Mouse (Mus musculus): ENCODE measurements around the gene Ces4a.

The Ces4a gene

GRCm38 (mm10) chr8:105170041-105170380 is 38.4 kb downstream of the Ces4a start:
- 6% methylated on average over 5 of the region's 5 CpGs for WGBS

DNA sequence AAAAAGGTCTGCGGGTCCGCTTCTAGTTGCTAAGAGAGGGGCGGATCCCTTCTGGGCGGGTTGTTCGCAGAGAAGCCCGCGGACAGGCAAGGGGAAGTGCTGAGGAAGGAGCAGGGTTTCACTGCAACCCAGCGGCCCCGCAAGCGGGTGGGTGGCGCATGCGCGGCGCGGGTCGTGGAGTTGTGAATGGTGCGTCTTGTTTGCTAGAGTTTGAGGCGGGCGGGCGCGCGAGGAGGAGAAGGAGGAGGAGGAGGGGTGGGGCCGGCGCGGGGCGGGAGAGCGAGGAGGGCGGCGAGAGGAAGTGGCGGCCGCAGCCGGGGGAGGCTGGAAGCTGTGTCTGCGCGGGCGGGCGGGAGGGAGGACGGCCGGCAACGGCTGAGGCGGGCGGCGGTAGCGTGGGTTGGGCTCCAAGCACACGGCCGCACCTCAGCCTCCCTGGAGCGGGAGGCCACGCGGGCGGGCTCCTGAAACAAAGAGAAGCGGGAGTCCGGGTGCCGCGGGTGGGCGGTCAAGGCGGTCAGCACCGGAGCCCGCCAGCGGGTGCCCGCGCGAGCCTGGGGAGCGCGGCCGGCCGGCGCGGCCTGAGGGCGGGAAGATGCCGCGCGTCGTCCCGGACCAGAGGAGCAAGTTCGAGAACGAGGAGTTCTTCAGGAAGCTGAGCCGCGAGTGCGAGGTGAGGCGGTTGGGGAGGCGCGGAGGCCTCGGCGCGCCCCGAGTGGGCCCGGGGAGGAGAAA is 38.9 kb downstream of the Ces4a start, which contains the start of gene Cbfb:
TSS of gene Cbfb (plus strand) at position 294 of the 735 bp plus-strand sequence.
- under 1% methylated on average over 83 of the region's 86 CpGs for WGBS

DNA sequence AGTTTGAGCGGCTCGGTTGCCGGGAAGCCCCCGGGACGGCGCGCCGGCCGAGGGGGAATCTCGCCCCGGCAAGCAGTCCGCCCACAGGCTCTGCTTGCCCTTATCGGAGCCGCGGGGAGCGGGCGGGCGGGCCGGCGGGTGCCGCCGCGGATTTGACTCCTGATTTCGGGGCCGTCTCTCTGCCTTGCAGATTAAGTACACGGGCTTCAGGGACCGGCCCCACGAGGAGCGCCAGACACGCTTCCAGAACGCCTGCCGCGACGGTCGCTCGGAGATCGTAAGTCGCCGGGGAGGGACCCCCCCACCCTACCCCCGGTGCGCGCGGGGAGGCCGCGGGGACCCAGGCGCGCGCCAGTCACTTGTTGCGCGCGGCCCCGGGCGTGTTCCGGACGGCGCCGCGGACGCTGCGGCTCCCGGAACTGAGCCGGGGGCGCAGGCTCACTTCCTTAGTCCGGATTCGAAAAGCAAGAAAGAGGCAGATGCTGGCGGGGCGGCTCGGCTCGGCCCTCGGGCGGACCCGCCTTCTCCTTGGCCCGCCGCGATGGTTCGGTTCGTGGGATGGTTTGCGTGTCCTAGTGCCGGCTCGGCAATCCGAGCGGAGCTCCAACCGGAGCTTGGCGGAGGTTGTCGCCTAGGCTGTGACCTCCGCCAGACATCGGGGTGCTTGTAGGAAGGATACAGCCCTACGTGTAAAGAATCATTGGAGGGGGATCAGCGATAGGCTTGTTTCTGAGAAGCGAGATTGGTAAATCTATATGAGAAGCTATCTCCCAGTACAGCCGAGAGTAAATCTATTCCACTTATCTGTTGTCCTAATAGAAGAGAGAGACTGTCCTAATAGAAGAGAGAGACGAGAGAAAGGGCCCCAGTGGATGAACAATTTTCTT is 39.8 kb downstream of the Ces4a start:
- WGBS = under 1% methylated on average over 92 of the region's 92 CpGs

- 12% methylated on average over 6 of the region's 6 CpGs for WGBS
These were observed 40.4 kb downstream of the Ces4a start for GRCm38 (mm10) chr8:105172003-105172362.

- WGBS = 98% methylated on average over 3 of the region's 3 CpGs
These were observed 43.7 kb downstream of the Ces4a start for GRCm38 (mm10) chr8:105175287-105175686.

DNA sequence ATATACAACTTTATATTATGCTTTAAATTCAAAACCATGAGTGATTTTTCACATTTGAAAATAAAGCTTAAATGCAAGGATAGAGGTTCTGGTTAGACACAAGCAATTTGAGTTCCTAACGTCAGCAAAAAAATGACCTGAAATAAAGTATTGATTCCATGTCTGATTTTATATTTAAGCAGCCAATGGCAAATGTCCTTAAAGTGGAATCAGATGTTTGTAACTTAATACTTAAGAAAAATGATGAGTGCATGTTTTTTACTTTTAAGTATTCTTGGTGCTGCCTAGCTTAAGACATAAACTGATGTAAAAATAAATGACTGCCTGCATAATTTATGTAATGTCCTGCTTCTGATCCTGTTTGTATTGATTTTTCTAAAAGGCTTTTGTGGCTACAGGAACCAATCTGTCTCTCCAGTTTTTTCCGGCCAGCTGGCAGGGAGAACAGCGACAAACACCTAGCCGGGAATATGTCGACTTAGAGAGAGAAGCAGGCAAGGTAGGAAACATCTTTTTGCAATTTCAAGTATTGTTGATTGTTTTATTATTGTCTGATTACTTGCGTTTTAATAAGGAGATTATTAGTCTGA is 46.7 kb downstream of the Ces4a start:
- WGBS = 80% methylated on average over 6 of the region's 6 CpGs

DNA sequence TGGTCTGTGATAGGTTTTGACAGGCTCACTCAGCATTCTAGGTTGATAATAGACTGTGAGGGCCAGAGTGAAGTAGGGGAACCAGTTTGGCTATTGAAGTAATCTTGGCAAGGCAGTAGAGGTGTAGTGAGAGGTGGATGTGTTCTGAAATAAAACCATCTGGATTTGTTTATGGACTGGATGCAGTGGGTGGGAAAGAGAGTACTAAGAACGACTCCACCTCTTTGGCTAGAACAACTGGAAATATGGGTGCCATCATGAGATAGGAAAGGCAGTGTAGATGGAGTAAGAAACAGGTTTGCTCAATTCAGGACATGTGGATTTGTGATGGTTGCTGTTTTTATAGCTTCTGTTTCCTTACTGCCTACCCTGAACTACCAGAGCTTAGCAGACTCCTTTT is 50.6 kb downstream of the Ces4a start:
- WGBS = 57% methylated on average over 1 of the region's 1 CpGs

- 62% methylated on average over 1 of the region's 1 CpGs for WGBS
These were observed 54.9 kb downstream of the Ces4a start for GRCm38 (mm10) chr8:105186467-105187005.

DNA sequence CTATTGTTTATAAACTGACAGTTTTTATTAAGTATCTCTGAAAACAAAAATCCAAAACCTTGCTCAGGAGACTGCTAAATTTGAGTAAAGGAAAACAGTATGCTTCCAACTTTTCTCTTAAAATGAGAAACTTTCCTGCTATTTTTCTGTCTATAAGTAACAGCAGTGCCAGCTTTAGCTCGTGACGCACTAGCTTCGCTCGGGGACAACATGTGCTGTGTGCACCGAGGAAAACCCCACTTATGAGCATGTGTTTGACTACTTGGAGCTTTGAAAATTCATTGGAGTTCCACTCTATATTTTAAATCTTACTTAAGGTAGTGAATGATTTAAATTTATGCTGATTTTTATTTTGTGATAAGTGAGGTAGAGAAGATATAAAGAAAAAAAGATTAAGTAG is 60.6 kb downstream of the Ces4a start:
- WGBS = 61% methylated on average over 5 of the region's 5 CpGs
